Mouse (Mus musculus): ENCODE data around the gene Sipa1. TPM values are rescaled to one million over a fixed set of nuclear protein-coding genes. Genes with fewer than 3 reads are reported as not detected.
"Not testable (repeated sequence)": the region's sequence is repeated elsewhere in the genome, so short reads cannot be mapped to it uniquely, and the experiment has no call there.

Sipa1 gene
- total RNA-seq (2021) = 10 to 100 TPM; 16.6 to 18.0 TPM

GRCm38 (mm10) chr19:5662981-5663913, at the start of gene Sipa1:
Gene Sipa1, minus strand, starts transcription at chr19:5663707.
- DNase-seq = peak; percentile 73 to 76

- DNase-seq = no peak
Observed at GRCm38 (mm10) chr19:5713255-5713654, 49.7 kb upstream of the Sipa1 start.

GRCm38 (mm10) chr19:5711907-5712460, 48.5 kb upstream of the Sipa1 start:
- no peak for DNase-seq

GRCm38 (mm10) chr19:5711218-5711617, 47.7 kb upstream of the Sipa1 start:
- DNase-seq = no peak

GRCm38 (mm10) chr19:5710581-5710980, 47.1 kb upstream of the Sipa1 start:
- no peak for DNase-seq

- DNase-seq = no peak
Observed at GRCm38 (mm10) chr19:5710068-5710467, 46.6 kb upstream of the Sipa1 start.

- DNase-seq = no peak
Observed at GRCm38 (mm10) chr19:5704801-5705571, 41.5 kb upstream of the Sipa1 start.

GRCm38 (mm10) chr19:5704163-5704800, 40.8 kb upstream of the Sipa1 start, which contains the start of gene Kcnk7:
Gene Kcnk7, plus strand, starts transcription at chr19:5704367.
- DNase-seq = no peak

- DNase-seq = no peak
Observed at GRCm38 (mm10) chr19:5695849-5696462, 32.4 kb upstream of the Sipa1 start.

GRCm38 (mm10) chr19:5693801-5694200, 30.3 kb upstream of the Sipa1 start:
- DNase-seq = no peak

- no peak for DNase-seq
Observed at GRCm38 (mm10) chr19:5692913-5693396, 29.4 kb upstream of the Sipa1 start.

- DNase-seq = no peak
Observed at GRCm38 (mm10) chr19:5692086-5692912, 28.8 kb upstream of the Sipa1 start.

- DNase-seq = no peak
Observed at GRCm38 (mm10) chr19:5691601-5692000, 28.1 kb upstream of the Sipa1 start.

- DNase-seq = no peak
Observed at GRCm38 (mm10) chr19:5690343-5690735, 26.8 kb upstream of the Sipa1 start.

- peak; percentile 68 to 74 for DNase-seq
Observed at GRCm38 (mm10) chr19:5689565-5690342, 26.2 kb upstream of the Sipa1 start.

- DNase-seq = no peak
Observed at GRCm38 (mm10) chr19:5689088-5689428, 25.6 kb upstream of the Sipa1 start.

- peak; percentile 97 to 98 for DNase-seq
Observed at GRCm38 (mm10) chr19:5688200-5689087, 24.9 kb upstream of the Sipa1 start, which contains the start of the genes Map3k11 and Pcnx3. Gene Map3k11, plus strand, starts transcription at chr19:5688742. Gene Pcnx3, minus strand, starts transcription at chr19:5688908.

GRCm38 (mm10) chr19:5687738-5688137, 24.2 kb upstream of the Sipa1 start:
- no peak for DNase-seq

- not testable (repeated sequence) for DNase-seq
Observed at GRCm38 (mm10) chr19:5686954-5687353, 23.4 kb upstream of the Sipa1 start.
